Mouse (Mus musculus) cerebellum, adult (tissue): ENCODE data around the gene Ccdc28a.

Experiments used
- ATAC-seq: cut with Nextera tagmentation; 2 replicates; pipeline ENCODE4 v1.9.2; 2017; ENCODE audit warnings: mild to moderate bottlenecking, moderate library complexity, mixed read lengths; ENCODE audit not compliant: insufficient number of reproducible peaks, low FRiP score, low TSS enrichment

The Ccdc28a gene

GRCm38 (mm10) chr10:18234560-18235401 lies at the start of gene Ccdc28a:
TSS of gene Ccdc28a (minus strand) at chr10:18234998.
- peak; percentile 95 for ATAC-seq

DNA sequence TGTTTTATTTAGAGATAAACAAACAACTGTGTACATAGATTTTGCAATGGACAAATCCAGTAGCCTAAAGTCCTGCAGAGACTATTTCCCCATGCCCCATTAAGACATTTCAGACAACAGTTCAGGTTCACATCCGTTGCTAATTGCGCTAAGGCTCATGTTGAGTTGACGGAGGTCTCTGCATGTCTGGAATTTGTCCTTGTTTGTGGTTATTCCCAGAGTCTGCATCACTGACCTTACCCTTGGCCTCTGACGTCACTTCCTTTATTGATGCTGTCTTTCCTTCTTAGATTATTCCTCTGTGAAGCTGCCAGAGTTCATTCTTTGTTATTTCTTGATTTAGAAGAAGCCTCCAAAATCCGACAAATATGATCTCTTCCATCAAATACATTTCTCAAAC lies 49.2 kb upstream of the Ccdc28a start:
- no peak for ATAC-seq

DNA sequence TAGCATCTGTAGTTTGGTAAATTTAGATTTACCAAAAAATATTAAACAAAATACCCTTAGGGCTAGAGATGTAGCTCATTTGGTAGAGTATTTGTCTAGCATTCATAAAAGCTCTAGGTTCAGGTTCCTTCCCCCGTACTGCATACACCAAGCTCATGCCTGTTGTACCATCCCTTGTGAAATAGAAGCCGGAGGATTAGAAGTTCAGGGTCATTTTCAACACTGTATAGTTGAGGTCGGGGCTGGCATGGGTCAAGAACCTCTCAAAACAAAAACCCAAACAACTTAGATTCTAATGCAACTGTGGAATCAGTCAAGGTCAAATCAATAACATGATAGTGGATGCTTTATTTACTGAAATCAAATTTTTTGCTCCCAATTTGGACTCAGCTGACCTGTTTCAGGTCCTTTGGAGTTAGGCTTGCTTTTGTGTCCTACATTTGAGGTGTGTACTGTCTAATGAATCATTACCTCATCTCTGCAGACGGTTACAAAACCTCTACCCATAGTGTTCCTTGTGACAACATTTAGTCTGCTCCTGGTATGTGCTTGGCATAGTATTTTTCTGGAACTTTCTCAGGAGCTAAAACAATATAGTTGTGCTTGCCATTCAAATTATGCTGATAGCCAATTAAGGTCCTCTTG lies 41.4 kb upstream of the Ccdc28a start:
- no peak for ATAC-seq

DNA sequence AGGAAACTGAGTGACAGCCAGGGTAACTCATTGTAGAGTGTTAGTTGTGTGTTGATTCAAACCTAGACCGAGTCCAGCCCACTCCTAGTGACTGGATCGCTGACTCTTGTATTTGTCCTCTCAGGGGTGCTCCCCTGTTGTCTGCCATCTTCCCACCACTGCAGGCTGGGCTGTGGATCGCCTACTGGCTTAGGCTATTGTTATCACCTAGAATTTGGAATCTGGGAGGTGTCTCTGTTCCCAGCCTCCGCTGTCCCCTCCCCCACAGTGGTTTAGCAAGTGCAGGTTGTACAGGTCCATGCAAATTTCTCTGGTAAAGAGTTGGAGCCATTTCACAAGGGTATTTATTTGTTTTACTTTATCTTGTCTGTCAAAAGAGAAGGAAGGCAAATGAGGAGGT lies 16.5 kb upstream of the Ccdc28a start:
- ATAC-seq = no peak

GRCm38 (mm10) chr10:18243614-18244013 lies 8.8 kb upstream of the Ccdc28a start:
- no peak for ATAC-seq

GRCm38 (mm10) chr10:18237191-18237590 lies 2.4 kb upstream of the Ccdc28a start:
- ATAC-seq = no peak

GRCm38 (mm10) chr10:18236328-18236927 lies 1.6 kb upstream of the Ccdc28a start:
- no peak for ATAC-seq

DNA sequence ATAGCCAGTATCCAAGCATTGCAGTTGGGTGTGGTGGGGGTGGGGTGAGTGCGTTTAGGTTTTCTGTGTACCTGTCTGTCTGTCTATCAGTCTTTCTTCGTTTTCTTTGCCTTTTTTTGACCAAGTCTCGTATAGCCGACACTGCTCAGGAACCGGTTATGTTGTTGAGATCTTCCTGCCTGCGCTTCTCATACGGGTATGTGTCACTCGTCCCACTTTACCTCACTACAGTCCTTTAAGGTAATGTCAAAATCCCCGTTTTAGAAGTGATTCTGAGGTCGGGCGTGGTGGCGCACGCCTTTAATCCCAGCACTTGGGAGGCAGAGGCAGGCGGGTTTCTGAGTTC lies 577 bp upstream of the Ccdc28a start:
- peak; percentile 75; the same call in 1 of the 2 replicates for ATAC-seq

GRCm38 (mm10) chr10:18233891-18234290 lies 907 bp downstream of the Ccdc28a start:
- no peak for ATAC-seq

DNA sequence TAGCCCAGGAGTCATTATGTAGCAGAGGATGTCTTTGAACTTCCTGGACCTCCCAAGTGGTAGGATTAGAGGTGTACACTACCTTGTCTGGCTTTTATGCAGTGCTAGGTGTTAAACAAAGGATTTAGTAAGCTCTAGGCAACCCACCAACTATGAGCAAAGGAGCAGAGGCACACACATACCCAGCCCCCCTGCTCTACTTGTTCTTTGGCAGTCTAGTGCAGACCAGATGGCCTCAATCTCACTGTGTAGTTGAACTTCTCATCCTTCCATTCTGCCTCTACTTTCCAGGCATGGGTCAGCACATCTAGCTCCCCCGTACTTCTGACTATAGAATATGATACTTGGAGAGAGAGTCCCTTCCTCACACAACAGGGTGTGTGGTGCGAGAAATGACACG lies 10.4 kb downstream of the Ccdc28a start:
- ATAC-seq = no peak

GRCm38 (mm10) chr10:18219351-18219750 lies 15.4 kb downstream of the Ccdc28a start:
- peak; percentile 76 for ATAC-seq

DNA sequence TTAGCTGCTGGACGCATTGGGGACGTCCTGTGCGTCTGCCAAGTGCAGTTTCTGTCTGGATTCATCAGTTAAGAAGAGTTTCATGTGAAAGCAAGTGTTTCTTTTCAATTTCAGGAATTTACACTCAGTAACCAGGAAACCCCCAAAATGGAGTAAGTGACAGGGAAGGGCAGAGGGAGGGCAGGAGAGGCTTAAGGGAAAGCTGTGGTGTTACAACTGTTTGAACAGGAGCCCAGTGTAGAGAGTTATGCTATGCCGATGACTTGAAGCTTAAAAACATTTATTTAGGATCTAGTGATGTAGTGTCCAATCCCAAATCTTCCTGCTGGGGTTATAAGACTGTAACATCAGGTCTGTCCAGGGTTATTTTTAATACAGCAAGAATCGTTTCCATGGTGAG lies 20.7 kb downstream of the Ccdc28a start:
- ATAC-seq = no peak

- ATAC-seq = no peak
Observed at GRCm38 (mm10) chr10:18213373-18213772, 21.4 kb downstream of the Ccdc28a start.

GRCm38 (mm10) chr10:18210726-18211125 lies 24.1 kb downstream of the Ccdc28a start, which contains the start of gene Ect2l:
TSS of gene Ect2l (minus strand) at chr10:18210890.
- ATAC-seq = peak; percentile 82

DNA sequence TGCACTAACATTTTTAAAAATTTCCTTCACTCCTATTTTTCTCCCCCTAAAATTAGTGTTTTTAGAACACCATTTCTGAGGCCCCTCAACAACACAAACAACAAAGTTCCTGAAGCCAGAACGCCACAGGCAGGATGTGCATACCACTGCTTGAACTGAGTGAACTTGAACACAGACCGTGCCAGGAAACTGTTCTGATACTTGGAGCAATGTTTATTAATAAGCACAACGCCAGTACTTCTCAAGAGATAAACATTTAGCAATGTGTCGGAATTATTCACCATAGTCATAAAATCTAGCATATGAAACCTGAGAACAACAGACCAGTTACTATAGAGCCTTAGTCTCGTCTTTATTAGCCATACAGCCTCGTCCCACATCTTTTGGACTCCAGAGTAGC lies 24.7 kb downstream of the Ccdc28a start:
- no peak for ATAC-seq

DNA sequence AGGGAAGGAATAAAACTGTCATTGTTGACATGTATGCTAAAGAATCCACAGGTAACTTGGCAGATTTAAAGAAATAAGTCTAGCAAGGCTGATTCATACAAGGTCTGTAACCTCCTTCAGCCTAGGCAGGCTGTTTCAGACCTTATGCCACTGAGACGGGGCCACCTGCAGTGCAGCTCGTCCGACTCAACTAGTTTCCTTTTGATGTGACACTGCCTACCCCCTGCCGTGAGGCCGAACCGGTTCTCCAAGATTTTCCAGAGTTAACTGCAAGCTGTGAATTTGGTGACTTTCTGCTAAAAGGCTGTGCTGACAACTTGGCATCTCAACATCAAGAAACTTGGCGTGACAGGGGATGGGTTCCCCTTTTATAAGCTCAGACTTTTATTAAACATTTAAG lies 30.7 kb downstream of the Ccdc28a start:
- ATAC-seq = no peak

DNA sequence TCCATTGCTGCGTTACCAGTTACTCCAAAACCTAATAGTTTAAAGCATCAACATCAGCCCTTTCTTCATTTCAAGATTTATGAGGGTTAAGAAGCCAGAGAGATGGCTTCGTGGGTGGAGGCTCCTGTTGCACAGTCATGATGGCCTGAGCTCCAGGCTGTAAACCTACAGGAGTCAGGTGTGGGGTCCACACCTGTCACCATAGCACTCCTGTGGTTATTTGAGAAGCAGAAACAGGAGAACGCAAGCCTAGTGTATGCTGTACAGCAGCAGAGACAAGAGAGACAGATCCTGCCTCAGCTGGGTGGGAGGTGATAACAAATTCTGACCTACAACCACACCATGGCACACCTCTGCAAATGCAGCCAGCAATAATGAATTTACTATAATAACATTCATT lies 32.4 kb downstream of the Ccdc28a start:
- ATAC-seq = no peak

DNA sequence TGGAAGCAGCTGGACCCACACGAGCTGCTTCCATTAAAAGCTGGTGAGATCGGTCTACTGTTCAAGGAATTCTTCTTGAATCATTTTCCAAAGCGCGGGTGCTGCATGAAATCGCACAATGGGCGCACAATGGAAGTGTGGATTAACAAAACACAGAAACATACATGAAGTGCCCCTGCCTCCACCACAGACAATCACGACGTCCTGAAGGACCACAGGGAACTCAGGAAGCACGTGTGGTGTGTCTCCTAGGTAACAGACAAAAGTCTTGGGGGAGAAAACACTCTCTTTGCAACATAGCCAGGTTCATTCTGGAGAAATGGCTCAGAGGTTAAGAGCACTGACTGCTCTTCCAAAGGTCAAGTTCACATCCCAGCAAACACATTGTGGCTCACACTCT lies 34.1 kb downstream of the Ccdc28a start:
- ATAC-seq = no peak

- no peak for ATAC-seq
Observed at GRCm38 (mm10) chr10:18199919-18200318, 34.9 kb downstream of the Ccdc28a start.

GRCm38 (mm10) chr10:18198286-18199015 lies 36.3 kb downstream of the Ccdc28a start:
- no peak for ATAC-seq
